Mouse (Mus musculus) myocyte (in vitro differentiated cells): ENCODE data around the gene Sf3a1. TPM values are rescaled to one million over a fixed set of nuclear protein-coding genes. Genes with fewer than 3 reads are reported as not detected.

Source experiments
- H3K27me3 ChIP-seq: one replicate; pipeline ENCODE4 v1.6.1; 2011; ENCODE audit not compliant: control insufficient read depth, insufficient read depth, insufficient read length
- H3K36me3 ChIP-seq: one replicate; pipeline ENCODE4 v1.6.1; 2011; ENCODE audit not compliant: control insufficient read depth, insufficient read depth
- H3K4me2 ChIP-seq: one replicate; pipeline ENCODE4 v1.6.1; 2011; ENCODE audit warnings: low read depth, control low read depth
- H3K4me3 ChIP-seq: one replicate; pipeline ENCODE4 v1.5.1; 2011; ENCODE audit warnings: mild to moderate bottlenecking, control low read depth, moderate library complexity
- H3K79me2 ChIP-seq: one replicate; pipeline ENCODE4 v1.6.1; 2011; ENCODE audit not compliant: control insufficient read depth, insufficient read depth
- H3ac ChIP-seq: one replicate; pipeline ENCODE4 v1.6.1; 2011; ENCODE audit not compliant: control insufficient read depth, insufficient read length
- CEBPB ChIP-seq: IDR thresholded peaks from 2 replicates; pipeline ENCODE4 v1.6.1; 2011; ENCODE audit warnings: mild to moderate bottlenecking, moderate library complexity; ENCODE audit not compliant: poor library complexity, insufficient read depth, severe bottlenecking
- E2F4 ChIP-seq: IDR thresholded peaks from one replicate; pipeline ENCODE4 v1.6.1; 2011; ENCODE audit warnings: mild to moderate bottlenecking, control low read depth, moderate library complexity; ENCODE audit not compliant: insufficient read depth
- MAX ChIP-seq: IDR thresholded peaks from one replicate; pipeline ENCODE4 v1.6.1; 2011; ENCODE audit warnings: low read depth, mild to moderate bottlenecking, control low read depth
- MYOD1 ChIP-seq, 3 experiments: IDR thresholded peaks; one replicate each; pipeline ENCODE4 v1.6.1; 2011; ENCODE audit warnings: control low read depth in 2 of 3, low read depth in 2 of 3, mild to moderate bottlenecking in 2 of 3, moderate library complexity in 1 of 3; ENCODE audit not compliant: insufficient read length in 2 of 3, control insufficient read depth in 1 of 3
- MYOG ChIP-seq, 3 experiments: IDR thresholded peaks; one replicate each; pipeline ENCODE4 v1.6.1; 2011; ENCODE audit warnings: control low read depth in 2 of 3, low read depth in 2 of 3, mild to moderate bottlenecking in 2 of 3; ENCODE audit not compliant: insufficient read length in 2 of 3, control insufficient read depth in 1 of 3, insufficient read depth in 1 of 3
- POLR2A ChIP-seq: IDR thresholded peaks from one replicate; pipeline ENCODE4 v1.6.1; 2011; ENCODE audit warnings: low read depth, mild to moderate bottlenecking, control low read depth, moderate library complexity; ENCODE audit not compliant: insufficient read length
- POLR2AphosphoS2 ChIP-seq: IDR thresholded peaks from one replicate; pipeline ENCODE4 v1.6.1; 2011; ENCODE audit warnings: low read depth, control low read depth; ENCODE audit not compliant: insufficient read length
- REST ChIP-seq: IDR thresholded peaks from one replicate; pipeline ENCODE4 v1.6.1; 2011; ENCODE audit warnings: mild to moderate bottlenecking, control low read depth, moderate library complexity; ENCODE audit not compliant: insufficient read depth, insufficient read length
- SRF ChIP-seq: IDR thresholded peaks from one replicate; pipeline ENCODE4 v1.6.1; 2011; ENCODE audit warnings: low read depth; ENCODE audit not compliant: control insufficient read depth, insufficient read length
- TCF12 ChIP-seq: IDR thresholded peaks from one replicate; pipeline ENCODE4 v1.6.1; 2011; ENCODE audit warnings: mild to moderate bottlenecking, control low read depth; ENCODE audit not compliant: poor library complexity, insufficient read depth, severe bottlenecking
- TCF3 ChIP-seq: IDR thresholded peaks from one replicate; pipeline ENCODE4 v1.6.1; 2011; ENCODE audit warnings: low read depth, control low read depth; ENCODE audit not compliant: insufficient read length
- USF1 ChIP-seq: IDR thresholded peaks from one replicate; pipeline ENCODE4 v1.6.1; 2011; ENCODE audit warnings: low read depth, mild to moderate bottlenecking, control low read depth, moderate library complexity
- polyA plus RNA-seq: library from polyadenylated mRNA; unstranded; fragments of >200 nt; fragmentation: generic; extraction: Trizol; gene quantifications from one replicate; pipeline ENCODE4 v1.2.1, GENCODE M21; 2012; ENCODE audit warnings: missing spikeins

Sf3a1 gene
- polyA plus RNA-seq, 1 experiment, result 47.0 TPM

DNA sequence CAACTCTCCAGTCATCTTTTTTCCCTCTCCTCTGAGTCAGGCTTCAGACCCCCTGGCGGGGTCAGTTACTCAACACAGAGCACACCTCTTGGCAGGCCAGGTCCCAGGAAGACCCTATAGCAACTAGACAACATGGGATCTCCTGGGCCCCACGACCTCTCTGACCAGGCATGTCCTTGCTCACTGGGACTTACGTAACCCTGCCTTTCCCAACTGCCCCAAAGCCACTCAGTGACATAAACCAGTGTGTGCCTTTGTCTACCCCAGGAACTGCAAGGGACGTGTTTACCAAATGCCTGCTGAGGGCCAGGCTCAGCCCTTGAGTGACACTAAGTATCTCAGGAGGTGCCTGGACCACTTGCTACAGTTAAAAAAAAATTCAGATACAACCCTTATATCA, 69.7 kb downstream of the Sf3a1 start:
- no peak overlapping the region for H3K4me2 ChIP-seq
- H3K4me3 ChIP-seq, result no peak overlapping the region
- H3K36me3 ChIP-seq, result no peaks in the 10 kb centered on the region
- no peak overlapping the region for H3ac ChIP-seq
- H3K79me2 ChIP-seq, result no peaks in the 10 kb centered on the region
- H3K27me3 ChIP-seq, result no peaks in the 10 kb centered on the region
- TF ChIP-seq MYOD1 (IDR thresholded peaks at IDR 0.05; ENCODE audit: control insufficient read depth in 1 of 3, insufficient read length in 2 of 3, low read depth in 2 of 3) (no peak), POLR2A (no peak), MYOG (IDR thresholded peaks at IDR 0.05; ENCODE audit: control insufficient read depth in 1 of 3, insufficient read depth in 1 of 3, insufficient read length in 2 of 3, low read depth in 2 of 3) (no peak), SRF (no peak), TCF3 (no peak), MAX (no peak), POLR2AphosphoS2 (no peak), USF1 (no peak), E2F4 (no peak), CEBPB (no peak), REST (no peak), TCF12 (no peak)

DNA sequence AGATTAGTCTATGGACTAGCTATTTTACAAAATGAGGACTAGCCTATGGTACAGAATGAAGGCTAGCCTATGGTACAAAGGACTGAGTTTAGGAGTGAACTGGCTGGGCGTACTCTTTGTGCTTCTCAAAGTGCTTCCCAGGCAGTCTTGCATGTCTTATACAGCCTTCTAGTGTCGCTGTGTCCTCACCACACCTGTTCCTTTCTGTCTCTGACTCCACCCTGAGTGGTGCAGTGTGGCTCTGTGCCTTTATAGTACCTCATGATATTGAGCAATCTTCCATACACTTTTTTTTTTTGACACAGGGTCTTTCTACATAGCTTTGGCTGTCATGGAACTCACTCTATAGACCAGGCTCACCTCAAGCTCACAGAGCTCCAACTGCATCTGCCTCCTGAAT, 71.3 kb downstream of the Sf3a1 start:
- peak in 2 of 3 experiments; percentile 55 to 80 for TF ChIP-seq MYOD1 (IDR thresholded peaks at IDR 0.05; ENCODE audit: control insufficient read depth in 1 of 3, insufficient read length in 2 of 3, low read depth in 2 of 3)
- TF ChIP-seq POLR2A, result no peak
- TF ChIP-seq E2F4, result no peak
- Histone ChIP-seq H3K36me3 (no peaks in the 10 kb centered on the region), H3K27me3 (no peaks in the 10 kb centered on the region), H3K79me2 (no peaks in the 10 kb centered on the region), H3ac (no peak overlapping the region), H3K4me3 (no peak overlapping the region), H3K4me2 (no peak overlapping the region)

Other genes starting within 250 kb of the Sf3a1 start
- gene Slc35e4, start 245.7 kb upstream of the Sf3a1 start, polyA plus RNA-seq, result 69.6 TPM
- gene Tcn2, start 228.2 kb upstream of the Sf3a1 start, polyA plus RNA-seq, result 16.4 TPM
- 104 TPM for gene Pes1, start 196.4 kb upstream of the Sf3a1 start, polyA plus RNA-seq
- gene 4930556J24Rik, start 183.6 kb upstream of the Sf3a1 start, polyA plus RNA-seq, result 0.14 TPM
- gene Gal3st1, start 176.7 kb upstream of the Sf3a1 start, polyA plus RNA-seq, result not detected
- not detected for gene Sec14l4, start 128.9 kb upstream of the Sf3a1 start, polyA plus RNA-seq
- not detected for gene Sec14l3, start 95.5 kb upstream of the Sf3a1 start, polyA plus RNA-seq
- 21.1 TPM for gene Mtfp1, start 64.9 kb upstream of the Sf3a1 start, polyA plus RNA-seq
- gene Sec14l2, start 36.9 kb upstream of the Sf3a1 start, polyA plus RNA-seq, result 10.9 TPM
- gene Rnf215, start 25.1 kb upstream of the Sf3a1 start, polyA plus RNA-seq, result 18.1 TPM
- 5.6 TPM for gene Ccdc157, start 57 bp upstream of the Sf3a1 start, polyA plus RNA-seq
- gene Tbc1d10a, start 26.4 kb downstream of the Sf3a1 start, polyA plus RNA-seq, result 18.8 TPM
- 3.1 TPM for gene Castor1, start 57.9 kb downstream of the Sf3a1 start, polyA plus RNA-seq
- gene Osm, start 76.1 kb downstream of the Sf3a1 start, polyA plus RNA-seq, result not detected
- gene Lif, start 97.2 kb downstream of the Sf3a1 start, polyA plus RNA-seq, result 5.2 TPM